In genomic region chr1:155488966-155489661, GRCm38 (mm10) we compare ENCODE assay signal across 12 mouse cellular contexts.
DNase-seq lines count a peak whose midpoint lies in the region; ATAC-seq lines count a peak whose summit lies in the region.
"Had no signal": no experiment of that assay in that cellular context is flagged by ENCODE, and none has a peak within 500 bp of the region (broad histone marks: within the 10 kb centered on the region; RNA-seq: fewer than 3 reads in every experiment).

No protein-coding gene starts in this region.

- no peak overlapping the region for H3K9ac ChIP-seq in heart, embryonic 11.5 days (ENCODE audit: low read depth, low read length)
- H3K9ac ChIP-seq in neural tube, embryonic 15.5 days (replicated peaks): no peak overlapping the region
- H3K9ac ChIP-seq: kidney, embryonic 15.5 days; limb, embryonic 12.5 days had no signal

- WGBS in heart, embryonic 11.5 days (ENCODE audit: insufficient replicate concordance): 77% methylated on average over 11 of the region's 11 CpGs
- 75% methylated on average over 11 of the region's 11 CpGs for WGBS in neural tube, embryonic 15.5 days

- H3K4me3 ChIP-seq in heart, embryonic 11.5 days (ENCODE audit: low read depth, low read length): no peak overlapping the region
- no peak overlapping the region for H3K4me3 ChIP-seq in neural tube, embryonic 15.5 days (replicated peaks)
- H3K4me3 ChIP-seq: kidney, embryonic 15.5 days; limb, embryonic 12.5 days had no signal

- H3K9me3 ChIP-seq in heart, embryonic 11.5 days (replicated peaks; ENCODE audit: control insufficient read depth, low read length): no peaks in the 10 kb centered on the region
- H3K9me3 ChIP-seq in neural tube, embryonic 15.5 days (replicated peaks): no peaks in the 10 kb centered on the region
- H3K9me3 ChIP-seq: kidney, embryonic 15.5 days; limb, embryonic 12.5 days had no signal

- H3K36me3 ChIP-seq in heart, embryonic 11.5 days (ENCODE audit: control insufficient read depth, insufficient read depth, low read length): no peaks in the 10 kb centered on the region
- no peaks in the 10 kb centered on the region for H3K36me3 ChIP-seq in neural tube, embryonic 15.5 days
- H3K36me3 ChIP-seq: kidney, embryonic 15.5 days; limb, embryonic 12.5 days had no signal

- no peaks in the 10 kb centered on the region for H3K4me1 ChIP-seq in heart, embryonic 11.5 days (ENCODE audit: control insufficient read depth, insufficient read depth, low read length)
- H3K4me1 ChIP-seq in neural tube, embryonic 15.5 days: peaks cover 34% of the 10 kb centered on the region

- H3K27ac ChIP-seq in heart, embryonic 11.5 days (ENCODE audit: low read depth, low read length): no peak overlapping the region
- H3K27ac ChIP-seq in neural tube, embryonic 15.5 days (replicated peaks): peak overlapping the region; percentile 29; the same call in 1 of the 2 replicates
- H3K27ac ChIP-seq: kidney, embryonic 15.5 days; limb, embryonic 12.5 days had no signal

- no peak for ATAC-seq in heart, embryonic 11.5 days (replicated peaks; ENCODE audit: insufficient number of reproducible peaks, low FRiP score, low TSS enrichment)
- no peak for ATAC-seq in neural tube, embryonic 15.5 days (ENCODE audit: low FRiP score)

- peak; percentile 47 for DNase-seq in heart, adult 8-10 months (ENCODE audit: low spot score)
- peak; percentile 36 to 53 for DNase-seq in right cerebral cortex, postnatal 10 days (ENCODE audit: low spot score in 2 of 2)
- DNase-seq in right cerebral cortex, postnatal 36 days (ENCODE audit: low spot score in 2 of 2): no peak
- peak; percentile 52 to 83 for DNase-seq in layer of hippocampus, postnatal 14 days (ENCODE audit: low spot score in 2 of 2)
- no peak for DNase-seq in urinary bladder, adult 2 months (ENCODE audit: low spot score)
- DNase-seq in adrenal gland, adult 8-10 months: no peak
- DNase-seq: cerebellum, adult 9-11 months had no signal

- no peaks in the 10 kb centered on the region for H3K27me3 ChIP-seq in heart, embryonic 11.5 days (ENCODE audit: control insufficient read depth, insufficient read depth, low read length)
- H3K27me3 ChIP-seq in neural tube, embryonic 15.5 days (replicated peaks): no peaks in the 10 kb centered on the region
- H3K27me3 ChIP-seq: CH12.LX; kidney, embryonic 15.5 days; limb, embryonic 12.5 days had no signal

- H3K4me2 ChIP-seq in heart, embryonic 11.5 days: no peak overlapping the region
- H3K4me2 ChIP-seq in neural tube, embryonic 15.5 days: no peak overlapping the region
- H3K4me2 ChIP-seq: kidney, embryonic 15.5 days; limb, embryonic 12.5 days had no signal

Comparison
In these comparisons a context has a peak if more than half of its experiments do, and no peak if none do; other contexts are left out.
1. DNase-seq: peak in heart, adult 8-10 months (single experiment), right cerebral cortex, postnatal 10 days (2 of 2) and layer of hippocampus, postnatal 14 days (2 of 2); none in right cerebral cortex, postnatal 36 days (0 of 2), urinary bladder, adult 2 months (single experiment) and adrenal gland, adult 8-10 months (single experiment).